Mouse (Mus musculus): Measurements from ENCODE around the gene Gast.

- TF ChIP-seq CTCF (IDR thresholded peaks at IDR 0.05; ENCODE audit: insufficient read depth, low read length), result no peak
- no peak for TF ChIP-seq POLR2A (IDR thresholded peaks at IDR 0.05; ENCODE audit: borderline replicate concordance, extremely low read depth, low read depth, low read length)
Observed at GRCm38 (mm10) chr11:100385016-100385415, 50.8 kb downstream of the Gast start.

Data from lung, adult 2 months (tissue).